28 mouse cellular contexts compared by ENCODE assay signal in genomic region chr5:104468586-104468985, GRCm38 (mm10). TPM values are rescaled to one million over a fixed set of nuclear protein-coding genes. Genes with fewer than 3 reads are reported as not detected.
"Had no signal": no experiment of that assay in that cellular context is flagged by ENCODE, and none has a peak within 500 bp of the region (broad histone marks: within the 10 kb centered on the region; RNA-seq: fewer than 3 reads in every experiment).

No protein-coding gene starts in this region.

- H3K9me3 ChIP-seq: embryonic facial prominence, embryonic 10.5 days; embryonic facial prominence, embryonic 12.5 days; embryonic facial prominence, embryonic 13.5 days; embryonic facial prominence, embryonic 15.5 days; forebrain, embryonic 10.5 days; forebrain, embryonic 12.5 days; forebrain, embryonic 13.5 days; forebrain, embryonic 15.5 days had no signal

- ATAC-seq: forebrain, embryonic 13.5 days; forebrain, embryonic 14.5 days; forebrain, embryonic 15.5 days; forebrain, embryonic 16.5 days; forebrain, postnatal 0 days had no signal

- H3K27me3 ChIP-seq: embryonic facial prominence, embryonic 12.5 days; embryonic facial prominence, embryonic 13.5 days; embryonic facial prominence, embryonic 15.5 days; forebrain, embryonic 12.5 days; forebrain, embryonic 13.5 days; forebrain, embryonic 15.5 days had no signal

- DNase-seq: cerebellum, adult 18-20 months; cerebellum, adult 2 months; cerebellum, adult 8-10 months; cerebellum, adult 9-10 months; cerebellum, adult 9-11 months; cerebellum, postnatal 10 days; cerebellum, postnatal 14 days; cerebellum, postnatal 25 days; cerebellum, postnatal 36 days; embryo, embryonic 11 days; forebrain, postnatal 0 days; gastrocnemius, adult 2 months; gastrocnemius, postnatal 10 days; gastrocnemius, postnatal 14 days; gastrocnemius, postnatal 25 days; gastrocnemius, postnatal 36 days; heart, adult 18-20 months had no signal

- H3K4me1 ChIP-seq: embryonic facial prominence, embryonic 10.5 days; embryonic facial prominence, embryonic 12.5 days; embryonic facial prominence, embryonic 13.5 days; forebrain, embryonic 10.5 days; forebrain, embryonic 12.5 days; forebrain, embryonic 13.5 days had no signal

- H3K4me2 ChIP-seq: embryonic facial prominence, embryonic 12.5 days; embryonic facial prominence, embryonic 13.5 days; embryonic facial prominence, embryonic 15.5 days; forebrain, embryonic 12.5 days; forebrain, embryonic 13.5 days; forebrain, embryonic 15.5 days had no signal

- H3K9ac ChIP-seq: embryonic facial prominence, embryonic 12.5 days; embryonic facial prominence, embryonic 13.5 days; embryonic facial prominence, embryonic 15.5 days; forebrain, embryonic 12.5 days; forebrain, embryonic 13.5 days; forebrain, embryonic 15.5 days; forebrain, postnatal 0 days had no signal

- H3K4me3 ChIP-seq: embryonic facial prominence, embryonic 10.5 days; embryonic facial prominence, embryonic 12.5 days; embryonic facial prominence, embryonic 13.5 days; embryonic facial prominence, embryonic 15.5 days; erythroblast, embryonic 14.5 days; forebrain, embryonic 10.5 days; forebrain, embryonic 12.5 days; forebrain, embryonic 13.5 days; forebrain, embryonic 15.5 days; gastrocnemius, adult 2 months had no signal

- H3K27ac ChIP-seq: embryonic facial prominence, embryonic 10.5 days; embryonic facial prominence, embryonic 12.5 days; embryonic facial prominence, embryonic 13.5 days; embryonic facial prominence, embryonic 15.5 days; forebrain, embryonic 10.5 days; forebrain, embryonic 12.5 days; forebrain, embryonic 13.5 days; forebrain, embryonic 15.5 days; gastrocnemius, adult 2 months had no signal

RNA-seq across cellular contexts. Expression of gene Pkd2, which starts 9.3 kb away (rescaled TPM):
- polyA plus RNA-seq: erythroblast, embryonic 14.5 days had no signal

RNA-seq across cellular contexts. Expression of gene Spp1, which starts 33.7 kb away (rescaled TPM):
- polyA plus RNA-seq: erythroblast, embryonic 14.5 days had no signal
